Mouse (Mus musculus) cerebellum, adult 9-11 months (tissue): ENCODE measurements around the gene Kidins220.

Experiments
- DNase-seq: peaks from one replicate; pipeline ENCODE4 v3.0.0; 2022

Gene Kidins220

GRCm38 (mm10) chr12:24963393-24964022, 11.2 kb upstream of the Kidins220 start:
- no peak for DNase-seq

- DNase-seq = peak; percentile 67
Observed at GRCm38 (mm10) chr12:24965406-24965805, 9.3 kb upstream of the Kidins220 start.

GRCm38 (mm10) chr12:24966046-24966445, 8.7 kb upstream of the Kidins220 start:
- DNase-seq = peak; percentile 43

GRCm38 (mm10) chr12:24971490-24972200, 3.1 kb upstream of the Kidins220 start:
- DNase-seq = no peak

- no peak for DNase-seq
Observed at GRCm38 (mm10) chr12:24972371-24973350, 2.1 kb upstream of the Kidins220 start.

GRCm38 (mm10) chr12:24973586-24973985, 1.1 kb upstream of the Kidins220 start:
- no peak for DNase-seq

GRCm38 (mm10) chr12:24975115-24975733, 499 bp downstream of the Kidins220 start:
- peak; percentile 78 for DNase-seq

- DNase-seq = no peak
Observed at GRCm38 (mm10) chr12:24985226-24985625, 10.5 kb downstream of the Kidins220 start.

GRCm38 (mm10) chr12:24995350-24995749, 20.6 kb downstream of the Kidins220 start:
- no peak for DNase-seq

GRCm38 (mm10) chr12:25005350-25005749, 30.6 kb downstream of the Kidins220 start:
- no peak for DNase-seq

GRCm38 (mm10) chr12:25009957-25010356, 35.2 kb downstream of the Kidins220 start:
- DNase-seq = no peak

- DNase-seq = no peak
Observed at GRCm38 (mm10) chr12:25010416-25010815, 35.7 kb downstream of the Kidins220 start.

GRCm38 (mm10) chr12:25011733-25012367, 37.1 kb downstream of the Kidins220 start:
- DNase-seq = no peak

- no peak for DNase-seq
Observed at GRCm38 (mm10) chr12:25012555-25013540, 38.1 kb downstream of the Kidins220 start.

- no peak for DNase-seq
Observed at GRCm38 (mm10) chr12:25014307-25014927, 39.7 kb downstream of the Kidins220 start.

- no peak for DNase-seq
Observed at GRCm38 (mm10) chr12:25014938-25015337, 40.2 kb downstream of the Kidins220 start.

GRCm38 (mm10) chr12:25016995-25017394, 42.3 kb downstream of the Kidins220 start:
- no peak for DNase-seq

- no peak for DNase-seq
Observed at GRCm38 (mm10) chr12:25021057-25021456, 46.3 kb downstream of the Kidins220 start.

GRCm38 (mm10) chr12:25024862-25025545, 50.3 kb downstream of the Kidins220 start:
- DNase-seq = no peak

GRCm38 (mm10) chr12:25026308-25026707, 51.6 kb downstream of the Kidins220 start:
- DNase-seq = no peak
